Mouse (Mus musculus): Measurements from ENCODE around the gene Trcg1.

Trcg1 gene

GRCm38 (mm10) chr9:57261516-57261912 is 25.2 kb downstream of the Trcg1 start:
- in situ Hi-C loops (cut with MboI, MseI): loop anchor here in 1 of 2 experiments (5.0 kb wide), 1 partner anchor 81 kb away; no protein-coding TSS in a partner anchor

DNA sequence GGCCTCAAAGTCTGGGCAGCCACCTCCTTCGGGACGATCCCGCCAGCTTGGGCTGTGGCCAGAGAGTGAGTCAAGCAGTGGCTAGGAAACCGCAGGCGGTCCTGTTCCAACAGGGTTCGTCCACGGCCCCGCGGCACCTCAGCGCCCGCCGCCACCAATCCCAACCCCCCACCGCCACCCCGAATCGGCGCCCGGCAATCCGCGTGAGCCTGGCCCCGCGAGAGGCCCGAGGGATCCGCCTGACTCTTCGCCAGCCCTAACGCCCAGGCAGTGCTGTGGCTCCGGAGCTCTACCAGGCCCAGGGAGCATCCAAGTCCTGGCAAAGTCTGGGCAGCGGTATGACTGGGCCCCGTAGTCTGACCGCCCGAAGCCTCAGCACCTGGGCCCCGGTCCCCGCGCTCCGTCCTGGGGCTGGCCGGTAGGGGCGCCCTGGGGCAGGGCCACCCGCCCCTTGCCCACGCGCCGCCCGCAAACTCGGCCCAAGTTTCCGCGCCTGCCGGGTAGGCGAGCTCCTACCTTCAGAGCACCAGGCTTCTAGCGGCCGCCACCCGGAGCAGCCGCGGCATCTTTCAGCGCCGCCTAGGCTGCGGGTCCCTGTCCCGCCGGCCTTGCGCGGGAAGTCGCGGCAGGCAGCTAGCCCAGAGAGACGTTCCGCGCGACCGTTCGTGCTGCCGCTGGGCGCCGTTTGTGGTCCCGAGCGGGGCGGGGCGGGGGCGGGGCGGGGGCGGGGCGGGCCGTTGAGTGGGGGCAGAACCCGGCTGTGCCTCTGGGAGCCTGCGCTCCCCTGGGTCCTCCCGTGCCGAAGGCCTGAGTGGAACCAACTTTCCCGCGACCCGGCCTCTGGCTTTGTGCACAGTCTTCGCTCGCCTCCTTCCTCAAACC is 25.8 kb downstream of the Trcg1 start, which contains the start of gene 1700017B05Rik:
1700017B05Rik (minus strand) TSS at position 700 of the 882 bp plus-strand sequence.
- in situ Hi-C loops (cut with MboI, MseI): loop anchor here in 1 of 2 experiments (5.0 kb wide), 1 partner anchor 80 kb away; no protein-coding TSS in a partner anchor

GRCm38 (mm10) chr9:57262795-57263684 is 26.7 kb downstream of the Trcg1 start:
- in situ Hi-C loops (cut with MboI, MseI): loop anchor here in 1 of 2 experiments (5.0 kb wide), 1 partner anchor 79 kb away; no protein-coding TSS in a partner anchor

GRCm38 (mm10) chr9:57265125-57265524 is 28.8 kb downstream of the Trcg1 start:
- in situ Hi-C loops (cut with MboI, MseI): no loop called here

- in situ Hi-C loops (cut with MboI, MseI): no loop called here
Measured at GRCm38 (mm10) chr9:57267421-57267820, 31.1 kb downstream of the Trcg1 start.

DNA sequence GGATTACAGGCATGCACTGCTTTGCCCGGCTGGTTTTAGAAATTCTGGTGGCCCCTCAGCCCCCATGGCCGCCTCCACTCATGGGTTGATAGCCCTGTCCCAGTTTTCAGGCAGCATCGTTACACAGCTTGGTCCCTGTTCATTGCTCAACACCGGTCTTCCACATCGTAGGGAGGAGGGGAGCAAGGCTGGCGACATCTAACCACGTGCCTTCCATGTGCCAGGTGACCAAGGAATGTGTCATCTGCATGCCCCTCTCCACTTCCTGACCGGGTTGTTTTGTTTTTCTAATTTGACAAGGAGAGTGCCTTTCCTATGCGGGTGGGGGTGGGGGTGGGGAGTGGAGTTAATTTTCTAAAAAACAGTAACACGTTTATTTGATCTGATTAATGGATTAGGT is 31.7 kb downstream of the Trcg1 start:
- in situ Hi-C loops (cut with MboI, MseI): no loop called here

DNA sequence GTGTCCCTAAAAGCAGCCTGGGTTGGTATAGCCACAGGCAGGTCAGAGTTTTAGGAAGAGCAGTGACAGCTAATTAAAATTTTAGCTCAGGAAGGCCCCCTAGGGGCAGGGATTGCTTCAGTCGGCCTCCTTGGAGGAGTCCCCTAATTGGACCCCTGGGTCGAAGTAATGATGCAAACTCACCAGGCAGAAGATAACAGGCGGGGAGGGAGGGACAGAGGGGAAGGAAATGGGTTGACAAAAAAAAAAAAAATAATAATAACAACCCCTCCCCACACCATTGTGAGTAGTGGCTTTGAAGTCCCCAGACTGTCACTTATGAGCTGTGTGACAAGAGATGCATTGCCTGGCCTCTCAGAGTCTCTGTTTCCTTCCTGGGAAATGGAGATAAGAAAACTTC is 32.2 kb downstream of the Trcg1 start:
- in situ Hi-C loops (cut with MboI, MseI): no loop called here

GRCm38 (mm10) chr9:57269384-57269783 is 33.0 kb downstream of the Trcg1 start:
- in situ Hi-C loops (cut with MboI, MseI): no loop called here

GRCm38 (mm10) chr9:57270399-57270798 is 34.0 kb downstream of the Trcg1 start:
- in situ Hi-C loops (cut with MboI, MseI): loop anchor here in 1 of 2 experiments (5.0 kb wide), 1 partner anchor 67 kb away; no protein-coding TSS in a partner anchor

- in situ Hi-C loops (cut with MboI, MseI): loop anchor here in 1 of 2 experiments (5.0 kb wide), 1 partner anchor 66 kb away; no protein-coding TSS in a partner anchor
Measured at GRCm38 (mm10) chr9:57271081-57271480, 34.7 kb downstream of the Trcg1 start.

DNA sequence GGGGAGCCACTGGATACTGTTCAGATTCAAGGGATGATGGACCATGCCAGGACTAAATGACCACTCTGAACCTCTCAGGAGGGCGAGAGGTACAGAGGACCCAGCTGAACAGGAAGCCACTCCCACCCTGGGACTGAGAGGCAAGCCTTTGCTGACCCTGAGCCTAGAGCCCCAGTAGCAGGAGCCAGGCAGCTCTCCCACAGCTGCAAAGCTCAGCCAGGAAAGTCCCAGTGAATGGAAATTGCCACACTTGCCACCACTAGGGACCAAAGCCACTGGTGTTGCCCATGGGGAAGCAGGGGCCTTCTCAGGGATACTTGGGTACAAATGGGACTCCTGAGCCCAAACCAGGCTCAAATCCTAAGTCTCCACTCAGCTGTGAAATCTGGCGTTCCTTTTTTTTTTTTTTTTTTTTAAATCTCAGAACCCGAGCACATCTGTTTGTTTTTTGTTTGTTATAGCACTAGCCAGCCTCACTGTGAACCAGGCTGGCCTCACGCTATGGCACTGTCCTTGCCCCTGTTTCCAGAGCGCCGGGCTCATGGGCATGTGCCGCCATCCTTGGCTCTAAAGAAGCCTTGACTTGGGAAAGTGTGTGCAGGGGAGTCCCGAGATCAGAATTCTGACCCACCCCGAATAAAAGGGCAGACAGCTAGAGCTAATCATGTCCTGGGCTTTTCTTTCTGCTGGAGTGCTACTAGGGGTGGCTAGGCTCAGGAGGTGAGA is 35.6 kb downstream of the Trcg1 start:
- in situ Hi-C loops (cut with MboI, MseI): loop anchor here in 1 of 2 experiments (5.0 kb wide), 1 partner anchor 65 kb away; no protein-coding TSS in a partner anchor

- in situ Hi-C loops (cut with MboI, MseI): loop anchor here in 1 of 2 experiments (5.0 kb wide), 1 partner anchor 64 kb away; no protein-coding TSS in a partner anchor
Measured at GRCm38 (mm10) chr9:57272902-57273804, 36.8 kb downstream of the Trcg1 start.

GRCm38 (mm10) chr9:57273805-57274494 is 37.6 kb downstream of the Trcg1 start:
- in situ Hi-C loops (cut with MboI, MseI): loop anchor here in 1 of 2 experiments (5.0 kb wide), 1 partner anchor 63 kb away; no protein-coding TSS in a partner anchor

DNA sequence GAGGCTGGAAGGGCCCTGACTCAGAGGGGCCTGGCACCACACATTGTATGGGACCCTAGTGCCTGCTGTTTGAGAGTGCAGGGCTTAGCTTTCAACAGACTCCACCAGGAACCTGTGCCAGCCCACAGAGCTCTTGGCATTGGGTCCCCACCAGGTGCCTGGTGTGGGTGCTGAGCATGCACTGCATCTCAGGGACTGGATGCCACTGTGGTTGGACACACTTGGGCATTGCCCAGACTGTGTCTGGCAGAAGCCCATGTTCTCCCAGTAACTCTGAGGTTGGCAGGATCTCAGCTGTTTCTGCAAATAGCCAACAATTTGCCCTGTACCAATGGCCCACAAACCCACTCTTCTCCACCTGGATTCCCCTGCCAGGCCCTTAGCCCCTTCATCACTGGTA is 40.0 kb downstream of the Trcg1 start:
- in situ Hi-C loops (cut with MboI, MseI): no loop called here

DNA sequence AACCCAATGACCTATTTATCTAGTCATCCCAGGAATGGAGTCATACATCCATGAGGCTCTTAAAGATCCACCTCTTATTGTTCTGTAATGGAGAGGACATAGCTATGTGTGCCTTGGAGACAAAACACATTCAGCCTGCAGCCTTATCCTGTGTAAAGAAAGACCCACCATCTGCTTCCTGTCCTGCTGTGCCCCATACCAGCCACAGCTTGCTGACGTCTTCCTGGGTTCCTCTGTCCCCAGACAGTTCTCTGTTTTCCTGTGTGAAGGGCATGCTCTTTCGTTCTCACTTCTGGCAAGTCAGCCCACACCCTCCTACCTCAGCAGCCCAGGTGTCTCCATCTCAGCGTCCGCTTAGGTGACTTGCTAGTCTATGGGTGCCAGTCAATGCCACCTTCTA is 41.9 kb downstream of the Trcg1 start:
- in situ Hi-C loops (cut with MboI, MseI): no loop called here

DNA sequence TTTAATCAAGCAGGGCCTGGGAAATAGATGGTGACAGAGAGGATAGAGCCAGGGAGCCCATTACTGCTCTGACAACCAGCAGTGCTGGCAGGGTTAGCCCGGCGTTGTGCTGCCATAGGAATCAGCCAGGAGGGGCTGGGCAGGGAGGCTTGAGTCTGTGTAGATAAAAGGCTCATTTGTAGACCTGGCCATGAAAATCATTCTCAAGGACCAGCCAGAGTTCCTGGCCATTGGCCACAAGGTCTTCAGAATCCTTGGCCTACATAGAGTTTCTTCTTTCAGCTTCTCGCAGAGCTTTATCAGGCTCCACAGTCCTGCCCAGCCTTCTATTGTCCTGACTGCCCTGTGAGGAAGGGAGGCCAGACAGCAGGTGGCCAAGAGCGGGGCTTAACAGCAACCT is 43.1 kb downstream of the Trcg1 start:
- in situ Hi-C loops (cut with MboI, MseI): no loop called here

GRCm38 (mm10) chr9:57281549-57281948 is 45.2 kb downstream of the Trcg1 start:
- in situ Hi-C loops (cut with MboI, MseI): loop anchor here in 1 of 2 experiments (5.0 kb wide), 1 partner anchor 1256 kb away; no protein-coding TSS in a partner anchor

DNA sequence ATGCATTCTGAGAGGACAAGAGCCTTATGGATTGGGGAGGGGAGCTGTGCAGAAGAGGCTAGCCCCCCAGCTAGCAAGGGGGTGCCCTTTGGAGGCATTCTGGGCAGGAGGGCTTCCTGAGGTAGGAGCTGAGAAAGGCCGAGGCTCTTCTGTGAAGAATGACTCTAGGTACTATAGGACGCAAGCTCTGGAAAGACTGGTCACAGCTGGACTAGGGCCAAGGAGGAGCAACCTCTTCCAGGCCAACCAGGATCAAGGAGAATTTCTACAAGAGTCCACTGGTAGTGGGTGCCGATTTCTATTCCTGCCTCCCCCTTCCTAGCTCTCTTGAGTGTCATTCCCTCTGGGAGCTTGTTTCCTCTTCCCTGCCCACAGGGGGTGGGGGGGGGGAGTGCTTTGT is 46.3 kb downstream of the Trcg1 start:
- in situ Hi-C loops (cut with MboI, MseI): loop anchor here in 1 of 2 experiments (5.0 kb wide), 1 partner anchor 1255 kb away; no protein-coding TSS in a partner anchor

DNA sequence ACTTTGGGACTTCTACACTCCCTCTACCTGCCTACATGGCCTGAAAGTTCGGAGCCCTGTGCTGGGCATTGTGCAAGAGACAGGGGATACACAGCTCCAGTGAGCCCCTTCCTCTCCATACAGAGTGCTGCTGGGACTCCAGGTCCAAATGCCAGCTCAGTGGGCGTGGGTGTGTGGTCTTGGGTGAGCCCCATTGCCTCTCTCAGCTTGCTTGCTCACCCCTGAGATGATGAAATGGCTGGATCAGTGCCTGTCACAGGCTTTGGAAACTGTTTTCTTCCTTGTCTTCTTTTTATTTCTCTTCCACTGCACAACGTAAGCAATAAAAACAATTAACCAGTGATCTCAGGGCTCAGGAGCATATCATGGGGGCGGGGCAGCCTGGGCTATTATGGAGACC is 47.0 kb downstream of the Trcg1 start:
- in situ Hi-C loops (cut with MboI, MseI): loop anchor here in 1 of 2 experiments (5.0 kb wide), 1 partner anchor 1254 kb away; no protein-coding TSS in a partner anchor
